In the genomic region with DNA sequence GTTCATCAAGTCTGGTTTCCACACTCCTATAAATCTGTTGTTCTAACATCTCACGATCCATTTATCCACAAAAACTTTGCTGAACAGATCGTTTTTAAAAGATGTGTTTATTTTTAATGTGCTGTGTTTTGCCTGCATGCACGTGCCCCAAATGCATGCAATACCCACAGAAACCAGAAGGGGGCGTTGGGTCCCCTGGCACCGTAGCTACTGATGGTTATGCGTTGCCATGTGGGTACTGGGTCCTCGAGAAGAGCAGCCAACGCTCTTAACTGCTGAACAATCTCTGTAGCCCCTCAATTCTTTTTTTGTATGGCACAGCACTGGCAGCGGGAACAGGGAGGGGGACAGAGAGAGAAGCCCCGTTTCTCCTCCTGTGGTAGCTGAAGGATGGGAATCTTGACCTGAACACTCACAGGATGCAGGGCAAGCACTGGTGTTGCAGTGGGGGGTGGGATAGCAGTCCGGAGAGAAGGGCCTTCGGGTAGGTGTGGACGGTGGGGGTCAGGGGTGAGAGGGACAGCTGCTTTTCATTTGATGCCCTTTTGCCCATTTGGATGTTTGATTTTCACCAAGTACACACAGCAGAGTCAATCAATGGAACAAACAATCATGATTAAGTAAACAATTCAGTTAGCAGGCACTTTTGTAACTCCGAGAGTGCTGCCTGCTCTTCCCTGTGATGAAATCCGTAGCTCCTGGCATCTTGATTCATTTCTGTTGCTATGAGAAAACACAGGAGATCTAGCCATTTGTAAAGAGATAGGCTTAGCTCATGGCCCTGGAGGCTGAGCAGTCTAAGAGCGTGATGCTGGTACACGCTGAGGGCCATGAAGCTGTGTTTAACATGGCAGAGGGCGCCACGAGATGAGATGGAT, we compare ENCODE assay signal across 8 mouse cellular contexts. TPM values are rescaled to one million over a fixed set of nuclear protein-coding genes. Genes with fewer than 3 reads are reported as not detected.
DNase-seq lines count a peak whose midpoint lies in the region; ATAC-seq and TF ChIP-seq lines count a peak whose summit lies in the region.

No protein-coding gene starts in this region.

- peak; percentile 79 for TF ChIP-seq CTCF in ES-Bruce4 (IDR thresholded peaks at IDR 0.05; ENCODE audit: low read depth, low read length)

- no peaks in the 10 kb centered on the region for H3K36me3 ChIP-seq in intestine, embryonic 14.5 days (ENCODE audit: control insufficient read depth, insufficient read depth, low read length)
- H3K36me3 ChIP-seq in intestine, embryonic 15.5 days = no peaks in the 10 kb centered on the region
- no peaks in the 10 kb centered on the region for H3K36me3 ChIP-seq in ES-Bruce4 (ENCODE audit: control insufficient read depth, insufficient read depth, low read length, poor library complexity, severe bottlenecking)
- no peaks in the 10 kb centered on the region for H3K36me3 ChIP-seq in liver, embryonic 13.5 days

- H3K27me3 ChIP-seq in intestine, embryonic 14.5 days (replicated peaks; ENCODE audit: control insufficient read depth, insufficient read depth, low read length) = no peaks in the 10 kb centered on the region
- H3K27me3 ChIP-seq in intestine, embryonic 15.5 days (replicated peaks) = no peaks in the 10 kb centered on the region
- H3K27me3 ChIP-seq in ES-Bruce4 (ENCODE audit: control insufficient read depth, insufficient read depth, low read length, poor library complexity, severe bottlenecking) = no peaks in the 10 kb centered on the region
- H3K27me3 ChIP-seq in liver, embryonic 13.5 days = no peaks in the 10 kb centered on the region

- 39% methylated on average over 19 of the region's 19 CpGs for WGBS in intestine, embryonic 14.5 days
- WGBS in intestine, embryonic 15.5 days = 42% methylated on average over 19 of the region's 19 CpGs
- 37% methylated on average over 19 of the region's 19 CpGs for WGBS in liver, embryonic 13.5 days (ENCODE audit: insufficient replicate concordance)

- no peaks in the 10 kb centered on the region for H3K4me1 ChIP-seq in intestine, embryonic 14.5 days (replicated peaks; ENCODE audit: control insufficient read depth, insufficient read depth, low read length)
- peaks cover 4% of the 10 kb centered on the region for H3K4me1 ChIP-seq in intestine, embryonic 15.5 days (replicated peaks)
- H3K4me1 ChIP-seq in ES-Bruce4 (ENCODE audit: control insufficient read depth, insufficient read depth, low read length) = no peaks in the 10 kb centered on the region
- H3K4me1 ChIP-seq in liver, embryonic 13.5 days (replicated peaks) = peaks cover 28% of the 10 kb centered on the region

- no peaks in the 10 kb centered on the region for H3K9me3 ChIP-seq in intestine, embryonic 14.5 days (ENCODE audit: control insufficient read depth, low read length)
- H3K9me3 ChIP-seq in intestine, embryonic 15.5 days = no peaks in the 10 kb centered on the region
- H3K9me3 ChIP-seq in ES-Bruce4 (replicated peaks; ENCODE audit: control insufficient read depth, insufficient read depth, low read length, poor library complexity, severe bottlenecking) = no peaks in the 10 kb centered on the region
- H3K9me3 ChIP-seq in liver, embryonic 13.5 days (replicated peaks) = no peaks in the 10 kb centered on the region

- ATAC-seq in intestine, embryonic 14.5 days (replicated peaks; ENCODE audit: low FRiP score, low TSS enrichment, low read depth) = no peak
- no peak for ATAC-seq in intestine, embryonic 15.5 days
- peak; percentile 77 for ATAC-seq in liver, embryonic 13.5 days (ENCODE audit: low read depth)

- TF ChIP-seq POLR2A in ES-Bruce4 (IDR thresholded peaks at IDR 0.05; ENCODE audit: insufficient read depth, low read length) = no peak

- no peak overlapping the region for H3K9ac ChIP-seq in intestine, embryonic 14.5 days (ENCODE audit: low read length)
- H3K9ac ChIP-seq in intestine, embryonic 15.5 days = no peak overlapping the region
- H3K9ac ChIP-seq in ES-Bruce4 (ENCODE audit: low read depth, poor library complexity, severe bottlenecking) = no peak overlapping the region
- H3K9ac ChIP-seq in liver, embryonic 13.5 days = no peak overlapping the region

- DNase-seq in intestine, embryonic 14.5 days (ENCODE audit: low spot score) = peak; percentile 78
- peak; percentile 24 for DNase-seq in c-Kit-negative CD71-positive TER-119-positive erythroid progenitor cells, embryonic 14.5 days (ENCODE audit: low read depth, low spot score)
- peak; percentile 48 for DNase-seq in liver, embryonic 13.5 days
- DNase-seq in spleen, adult 12 weeks (ENCODE audit: low spot score) = peak; percentile 17
- no peak for DNase-seq in urinary bladder, postnatal 25 days (ENCODE audit: low spot score)
- DNase-seq in heart, postnatal 25 days (ENCODE audit: low spot score) = no peak

- H3K27ac ChIP-seq in intestine, embryonic 14.5 days (ENCODE audit: low read depth) = no peak overlapping the region
- H3K27ac ChIP-seq in intestine, embryonic 15.5 days = no peak overlapping the region
- H3K27ac ChIP-seq in ES-Bruce4 (ENCODE audit: insufficient read depth, low read length) = no peak overlapping the region
- peak overlapping the region; percentile 37; the same call in 1 of the 2 replicates for H3K27ac ChIP-seq in liver, embryonic 13.5 days

- no peak for TF ChIP-seq EP300 in ES-Bruce4 (IDR thresholded peaks at IDR 0.05; ENCODE audit: insufficient read depth, low read depth, low read length)

- no peak overlapping the region for H3K4me2 ChIP-seq in intestine, embryonic 14.5 days (ENCODE audit: low read length)
- H3K4me2 ChIP-seq in intestine, embryonic 15.5 days (replicated peaks) = no peak overlapping the region
- 0 out of 2 replicates have a peak overlapping the region, but pooled peaks have one; percentile 3 for H3K4me2 ChIP-seq in liver, embryonic 13.5 days

- intact Hi-C loops in heart, postnatal 25 days (cut with DNase I) = no loop called here

- no peak overlapping the region for H3K4me3 ChIP-seq in intestine, embryonic 14.5 days (ENCODE audit: low read depth, low read length)
- H3K4me3 ChIP-seq in intestine, embryonic 15.5 days (replicated peaks) = no peak overlapping the region
- no peak overlapping the region for H3K4me3 ChIP-seq in ES-Bruce4 (ENCODE audit: low read depth, low read length)
- no peak overlapping the region for H3K4me3 ChIP-seq in liver, embryonic 13.5 days (replicated peaks)

RNA-seq across cellular contexts. Expression of a gene that starts 15.5 kb away (rescaled TPM):
- 40.6 and 40.8 TPM in 2 replicates for polyA plus RNA-seq in intestine, embryonic 14.5 days (2014; fragmentation: Nextera tagmentation; extraction: Ambion mirVana)
- 25.7 and 26.5 TPM in 2 replicates for polyA plus RNA-seq in intestine, embryonic 15.5 days (2015; fragmentation: Nextera tagmentation; extraction: Ambion mirVana)
- 9.4 and 11.9 TPM in 2 replicates for polyA plus RNA-seq in ES-Bruce4 (2011; ENCODE audit: insufficient read depth, insufficient read length, low read depth, missing spikeins)
- 13.9 and 15.9 TPM in 2 replicates for polyA plus RNA-seq in liver, embryonic 13.5 days (2015; fragmentation: Nextera tagmentation; extraction: Ambion mirVana)
- 1 to 10 TPM; 7.9 to 9.7 TPM for total RNA-seq in heart, postnatal 25 days (2021)

RNA-seq across cellular contexts. Expression of a gene that starts 58.3 kb away (rescaled TPM):
- polyA plus RNA-seq in intestine, embryonic 14.5 days (2014; fragmentation: Nextera tagmentation; extraction: Ambion mirVana) = 54.3 and 60.7 TPM in 2 replicates
- polyA plus RNA-seq in intestine, embryonic 15.5 days (2015; fragmentation: Nextera tagmentation; extraction: Ambion mirVana) = 45.3 and 47.1 TPM in 2 replicates
- 130 and 146 TPM in 2 replicates for polyA plus RNA-seq in ES-Bruce4 (2011; ENCODE audit: insufficient read depth, insufficient read length, low read depth, missing spikeins)
- polyA plus RNA-seq in liver, embryonic 13.5 days (2015; fragmentation: Nextera tagmentation; extraction: Ambion mirVana) = 112 and 130 TPM in 2 replicates
- total RNA-seq in heart, postnatal 25 days (2021) = 100 to 1,000 TPM; 291 to 357 TPM

Comparison
In these comparisons a context has a peak if more than half of its experiments do, and no peak if none do; other contexts are left out.
1. DNase-seq: peak in intestine, embryonic 14.5 days (single experiment), c-Kit-negative CD71-positive TER-119-positive erythroid progenitor cells, embryonic 14.5 days (single experiment), liver, embryonic 13.5 days (single experiment) and spleen, adult 12 weeks (single experiment); none in urinary bladder, postnatal 25 days (single experiment) and heart, postnatal 25 days (single experiment).